Mouse (Mus musculus): ENCODE measurements at regions not wholly inside any gene's neighbourhood (a gene's known extent, or its start where the extent isn't known, plus 50 kb on each side); places are given as distances from the start of the nearest gene placed in this dataset.

GRCm38 (mm10) chr3:48911758-48912157 lies 845.4 kb downstream of the Pcdh18 start:
- no peak for DNase-seq (ENCODE audit: low spot score in 2 of 2)

- no peak for DNase-seq (ENCODE audit: low spot score in 2 of 2)
Measured at GRCm38 (mm10) chr3:48890403-48890802, 866.7 kb downstream of the Pcdh18 start.

GRCm38 (mm10) chr3:48887885-48888284 lies 869.2 kb downstream of the Pcdh18 start:
- DNase-seq (ENCODE audit: low spot score in 2 of 2) = no peak

- no peak for DNase-seq (ENCODE audit: low spot score in 2 of 2)
Measured at GRCm38 (mm10) chr3:48869527-48869926, 887.6 kb downstream of the Pcdh18 start.

GRCm38 (mm10) chr3:48846049-48846653 lies 911.0 kb downstream of the Pcdh18 start:
- peak; percentile 80 to 88 for DNase-seq (ENCODE audit: low spot score in 2 of 2)

- DNase-seq (ENCODE audit: low spot score in 2 of 2) = no peak
Measured at GRCm38 (mm10) chr3:48840692-48841091, 916.4 kb downstream of the Pcdh18 start.

- no peak for DNase-seq (ENCODE audit: low spot score in 2 of 2)
Measured at GRCm38 (mm10) chr3:48823360-48823759, 933.8 kb downstream of the Pcdh18 start.

- no peak for DNase-seq (ENCODE audit: low spot score in 2 of 2)
Measured at GRCm38 (mm10) chr3:48804398-48804797, 952.7 kb downstream of the Pcdh18 start.

- DNase-seq (ENCODE audit: low spot score in 2 of 2) = no peak
Measured at GRCm38 (mm10) chr3:48771709-48772108, 985.4 kb downstream of the Pcdh18 start.
